Mouse (Mus musculus): ENCODE measurements around the gene Ak8. TPM values are rescaled to one million over a fixed set of nuclear protein-coding genes. Genes with fewer than 3 reads are reported as not detected.

Gene Ak8
- polyA plus RNA-seq, 1 experiment from 2014 or later = 2.0 TPM

DNA sequence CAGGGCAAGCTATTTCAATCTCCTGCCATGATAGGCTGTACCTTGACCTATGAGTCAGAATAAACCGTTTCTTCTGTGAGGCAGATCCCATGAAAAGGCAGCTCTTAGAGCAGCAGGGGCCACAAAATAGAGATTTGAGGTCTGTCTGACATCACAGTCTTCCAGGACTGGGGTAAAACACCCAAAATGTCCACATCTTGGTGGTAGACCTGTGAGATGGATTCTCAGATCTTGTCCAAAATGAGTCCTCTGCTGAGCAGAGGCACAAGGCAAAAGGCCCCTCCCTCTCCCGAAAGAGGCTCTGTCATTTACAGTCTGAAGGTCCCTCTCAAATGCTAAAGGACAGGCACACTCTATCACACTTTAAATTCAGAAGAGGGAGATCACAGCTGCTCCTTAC is 47.7 kb downstream of the Ak8 start:
- Histone ChIP-seq H3K9me3 (ENCODE audit: control insufficient read depth, low read length) (no peaks in the 10 kb centered on the region), H3K4me1 (ENCODE audit: control insufficient read depth, insufficient read depth, low read length) (peaks cover 12% of the 10 kb centered on the region), H3K9ac (ENCODE audit: low read depth, low read length) (no peak overlapping the region), H3K27me3 (replicated peaks; ENCODE audit: control insufficient read depth, insufficient read depth, low read length) (peaks cover 7% of the 10 kb centered on the region; the same call in 1 of the 2 replicates), H3K27ac (replicated peaks; ENCODE audit: low read depth, low read length) (no peak overlapping the region), H3K4me2 (ENCODE audit: low read depth, low read length) (no peak overlapping the region), H3K36me3 (ENCODE audit: control insufficient read depth, insufficient read depth, low read length) (no peaks in the 10 kb centered on the region), H3K4me3 (ENCODE audit: low read depth, low read length) (no peak overlapping the region)
- 93% methylated on average over 2 of the region's 2 CpGs for WGBS
- DNase-seq (ENCODE audit: low spot score) = no peak
- ATAC-seq (ENCODE audit: low read depth) = no peak

DNA sequence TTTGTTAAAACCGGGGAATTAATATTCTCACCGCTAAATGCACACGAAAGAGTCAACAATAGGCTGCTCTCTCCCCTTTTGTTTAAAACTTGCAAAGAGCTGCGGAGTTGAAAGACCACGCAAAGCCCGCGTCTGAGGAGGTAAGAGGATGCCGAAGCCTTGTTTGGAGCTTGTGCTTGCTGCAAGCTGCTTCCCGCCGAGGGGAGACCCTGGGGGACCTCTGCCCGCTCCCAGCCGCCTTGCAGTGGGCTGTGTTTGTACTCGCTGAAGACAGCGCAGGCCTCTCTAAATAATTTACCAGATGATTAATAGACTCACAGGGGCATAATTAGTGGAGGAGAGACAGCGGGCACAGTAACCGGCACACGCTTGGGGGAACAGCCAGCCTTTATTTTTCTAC is 51.2 kb downstream of the Ak8 start:
- H3K27me3 ChIP-seq (replicated peaks; ENCODE audit: control insufficient read depth, insufficient read depth, low read length) = peaks cover 7% of the 10 kb centered on the region; the same call in 1 of the 2 replicates
- peak overlapping the region; percentile 41 for H3K4me3 ChIP-seq (ENCODE audit: low read depth, low read length)
- ATAC-seq (ENCODE audit: low read depth) = no peak
- peaks cover 16% of the 10 kb centered on the region for H3K4me1 ChIP-seq (ENCODE audit: control insufficient read depth, insufficient read depth, low read length)
- H3K9me3 ChIP-seq (ENCODE audit: control insufficient read depth, low read length) = no peaks in the 10 kb centered on the region
- peak overlapping the region; percentile 58 for H3K9ac ChIP-seq (ENCODE audit: low read depth, low read length)
- peak overlapping the region; percentile 68 for H3K4me2 ChIP-seq (ENCODE audit: low read depth, low read length)
- no peak overlapping the region for H3K27ac ChIP-seq (replicated peaks; ENCODE audit: low read depth, low read length)
- no peaks in the 10 kb centered on the region for H3K36me3 ChIP-seq (ENCODE audit: control insufficient read depth, insufficient read depth, low read length)
- WGBS = under 1% methylated on average over 16 of the region's 17 CpGs
- peak; percentile 59 for DNase-seq (ENCODE audit: low spot score)

DNA sequence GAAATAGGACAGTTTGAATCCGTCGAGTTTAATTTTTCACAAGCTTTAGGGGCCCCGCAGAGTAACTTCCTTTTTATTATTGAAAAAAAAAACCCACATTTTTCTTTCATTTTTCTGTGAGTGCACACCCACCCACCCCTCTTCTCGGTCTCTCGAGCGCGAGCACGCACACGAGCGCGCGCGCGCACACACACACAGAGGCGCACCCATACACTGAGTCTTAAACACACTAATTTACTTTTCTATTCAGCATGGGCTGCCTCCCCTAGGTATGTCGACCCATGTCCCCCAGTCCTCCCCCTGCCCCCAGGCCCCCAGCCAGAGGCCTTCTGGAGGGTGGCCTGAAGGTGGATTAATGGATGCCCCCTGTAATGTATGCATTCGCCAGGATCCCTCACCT is 51.7 kb downstream of the Ak8 start:
- peaks cover 7% of the 10 kb centered on the region; the same call in 1 of the 2 replicates for H3K27me3 ChIP-seq (replicated peaks; ENCODE audit: control insufficient read depth, insufficient read depth, low read length)
- H3K27ac ChIP-seq (replicated peaks; ENCODE audit: low read depth, low read length) = no peak overlapping the region
- peak; percentile 29 for DNase-seq (ENCODE audit: low spot score)
- H3K36me3 ChIP-seq (ENCODE audit: control insufficient read depth, insufficient read depth, low read length) = no peaks in the 10 kb centered on the region
- peak overlapping the region; percentile 41 for H3K4me3 ChIP-seq (ENCODE audit: low read depth, low read length)
- H3K4me1 ChIP-seq (ENCODE audit: control insufficient read depth, insufficient read depth, low read length) = peaks cover 16% of the 10 kb centered on the region
- no peak for ATAC-seq (ENCODE audit: low read depth)
- H3K9ac ChIP-seq (ENCODE audit: low read depth, low read length) = peak overlapping the region; percentile 58
- no peaks in the 10 kb centered on the region for H3K9me3 ChIP-seq (ENCODE audit: control insufficient read depth, low read length)
- H3K4me2 ChIP-seq (ENCODE audit: low read depth, low read length) = peak overlapping the region; percentile 68
- WGBS = 16% methylated on average over 17 of the region's 17 CpGs

DNA sequence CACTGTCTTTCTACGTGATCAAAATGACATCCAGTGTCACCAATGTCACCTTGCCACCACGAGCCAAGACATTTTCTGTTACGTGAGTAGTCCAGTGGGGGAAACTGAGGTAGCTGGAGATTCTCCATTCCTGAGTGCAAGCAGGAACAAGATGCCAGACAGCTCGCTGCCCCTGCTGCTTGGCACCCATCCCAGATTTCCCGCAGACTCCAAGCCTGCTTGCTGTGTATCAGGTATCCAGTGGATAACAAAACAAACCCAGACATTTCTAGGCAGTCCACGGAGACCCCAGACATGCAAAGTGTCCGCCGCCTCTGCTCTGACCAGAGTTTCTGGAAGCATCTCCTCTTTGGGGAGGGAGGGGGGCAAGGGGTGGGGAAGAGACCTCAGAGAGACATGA is 52.4 kb downstream of the Ak8 start:
- ATAC-seq (ENCODE audit: low read depth) (peak; percentile 63), DNase-seq (ENCODE audit: low spot score) (peak; percentile 85)
- Histone ChIP-seq H3K9me3 (ENCODE audit: control insufficient read depth, low read length) (no peaks in the 10 kb centered on the region), H3K36me3 (ENCODE audit: control insufficient read depth, insufficient read depth, low read length) (no peaks in the 10 kb centered on the region), H3K4me1 (ENCODE audit: control insufficient read depth, insufficient read depth, low read length) (peaks cover 16% of the 10 kb centered on the region), H3K4me2 (ENCODE audit: low read depth, low read length) (peak overlapping the region; percentile 68), H3K27me3 (replicated peaks; ENCODE audit: control insufficient read depth, insufficient read depth, low read length) (peaks cover 7% of the 10 kb centered on the region; the same call in 1 of the 2 replicates), H3K27ac (replicated peaks; ENCODE audit: low read depth, low read length) (0 out of 2 replicates have a peak overlapping the region, but pooled peaks have one; percentile 13), H3K9ac (ENCODE audit: low read depth, low read length) (no peak overlapping the region), H3K4me3 (ENCODE audit: low read depth, low read length) (no peak overlapping the region)
- WGBS = 16% methylated on average over 8 of the region's 8 CpGs

DNA sequence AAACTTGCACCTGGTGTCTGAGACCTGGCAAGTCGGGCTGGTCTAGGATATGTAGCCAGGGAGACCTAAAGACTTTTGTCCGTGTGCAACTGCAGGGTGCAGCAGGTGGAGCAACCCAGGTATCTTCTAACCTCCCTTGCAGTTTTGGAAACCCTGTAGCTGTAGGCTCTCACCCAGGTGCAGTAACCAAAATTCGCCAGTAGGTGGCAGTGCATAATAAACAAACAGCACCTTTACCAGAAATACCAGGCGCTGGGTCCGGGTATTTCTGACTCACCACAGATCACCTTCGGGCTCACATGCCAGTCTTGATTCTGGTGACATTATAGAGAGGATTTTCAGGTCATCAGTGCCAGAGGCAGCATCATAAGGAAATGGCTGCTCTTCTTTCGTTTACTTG is 55.5 kb downstream of the Ak8 start:
- Histone ChIP-seq H3K27ac (replicated peaks; ENCODE audit: low read depth, low read length) (no peak overlapping the region), H3K27me3 (replicated peaks; ENCODE audit: control insufficient read depth, insufficient read depth, low read length) (no peaks in the 10 kb centered on the region; the same call in 1 of the 2 replicates), H3K4me2 (ENCODE audit: low read depth, low read length) (no peak overlapping the region), H3K9me3 (ENCODE audit: control insufficient read depth, low read length) (no peaks in the 10 kb centered on the region), H3K9ac (ENCODE audit: low read depth, low read length) (no peak overlapping the region), H3K36me3 (ENCODE audit: control insufficient read depth, insufficient read depth, low read length) (no peaks in the 10 kb centered on the region), H3K4me1 (ENCODE audit: control insufficient read depth, insufficient read depth, low read length) (peaks cover 16% of the 10 kb centered on the region), H3K4me3 (ENCODE audit: low read depth, low read length) (no peak overlapping the region)
- peak; percentile 19; the same call in 1 of the 2 replicates for ATAC-seq (ENCODE audit: low read depth)
- DNase-seq (ENCODE audit: low spot score) = peak; percentile 82
- 2% methylated on average over 7 of the region's 7 CpGs for WGBS

DNA sequence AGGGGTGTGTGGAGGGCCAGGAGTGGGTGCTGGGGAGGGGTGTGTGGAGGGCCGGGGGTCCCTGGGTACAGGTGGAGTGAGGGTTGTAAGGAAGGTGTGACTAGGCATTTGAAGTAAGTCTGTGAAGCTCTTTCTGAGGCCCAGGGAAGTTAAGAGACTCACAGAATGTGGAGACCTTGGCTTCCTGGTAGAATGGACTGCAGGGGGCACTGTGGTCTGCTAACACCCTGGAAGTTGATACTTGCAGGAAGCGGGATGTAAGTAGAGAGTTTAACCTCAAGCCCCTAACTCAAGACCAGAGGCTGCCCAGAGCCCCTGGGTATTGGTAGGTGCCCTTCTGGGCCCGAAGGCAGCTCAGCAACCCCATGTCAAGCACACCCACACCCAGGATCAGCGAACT is 56.2 kb downstream of the Ak8 start:
- no peak overlapping the region for H3K4me3 ChIP-seq (ENCODE audit: low read depth, low read length)
- no peak overlapping the region for H3K9ac ChIP-seq (ENCODE audit: low read depth, low read length)
- 38% methylated on average over 4 of the region's 4 CpGs for WGBS
- H3K36me3 ChIP-seq (ENCODE audit: control insufficient read depth, insufficient read depth, low read length) = no peaks in the 10 kb centered on the region
- H3K4me1 ChIP-seq (ENCODE audit: control insufficient read depth, insufficient read depth, low read length) = peaks cover 16% of the 10 kb centered on the region
- H3K27ac ChIP-seq (replicated peaks; ENCODE audit: low read depth, low read length) = no peak overlapping the region
- H3K27me3 ChIP-seq (replicated peaks; ENCODE audit: control insufficient read depth, insufficient read depth, low read length) = no peaks in the 10 kb centered on the region; the same call in 1 of the 2 replicates
- DNase-seq (ENCODE audit: low spot score) (peak; percentile 78), ATAC-seq (ENCODE audit: low read depth) (no peak)
- no peaks in the 10 kb centered on the region for H3K9me3 ChIP-seq (ENCODE audit: control insufficient read depth, low read length)
- H3K4me2 ChIP-seq (ENCODE audit: low read depth, low read length) = no peak overlapping the region

DNA sequence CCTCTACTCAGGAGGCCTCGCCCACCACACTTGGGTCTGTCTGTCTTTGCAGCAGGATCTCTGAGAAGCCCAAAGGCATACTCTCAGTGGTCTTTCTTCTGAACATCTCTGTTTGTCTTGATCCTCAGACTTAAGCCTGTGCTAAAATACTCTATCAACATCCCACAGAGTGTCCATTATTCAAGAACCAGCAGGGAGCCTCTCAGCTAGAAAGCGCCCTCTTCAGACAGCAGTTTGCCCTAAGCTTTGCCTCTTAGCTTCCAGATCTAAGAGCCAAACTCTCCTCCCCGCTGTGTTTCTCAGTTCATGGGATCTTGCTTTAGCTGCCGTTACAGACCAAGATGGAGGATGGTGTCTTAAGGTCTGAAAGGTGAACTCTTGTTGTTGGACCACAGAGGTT is 59.5 kb downstream of the Ak8 start:
- no peak for DNase-seq (ENCODE audit: low spot score)
- Histone ChIP-seq H3K27ac (replicated peaks; ENCODE audit: low read depth, low read length) (no peak overlapping the region), H3K36me3 (ENCODE audit: control insufficient read depth, insufficient read depth, low read length) (no peaks in the 10 kb centered on the region), H3K4me1 (ENCODE audit: control insufficient read depth, insufficient read depth, low read length) (no peaks in the 10 kb centered on the region), H3K4me3 (ENCODE audit: low read depth, low read length) (no peak overlapping the region), H3K9ac (ENCODE audit: low read depth, low read length) (no peak overlapping the region), H3K9me3 (ENCODE audit: control insufficient read depth, low read length) (no peaks in the 10 kb centered on the region), H3K4me2 (ENCODE audit: low read depth, low read length) (no peak overlapping the region), H3K27me3 (replicated peaks; ENCODE audit: control insufficient read depth, insufficient read depth, low read length) (no peaks in the 10 kb centered on the region; the same call in 1 of the 2 replicates)
- WGBS = 35% methylated on average over 4 of the region's 4 CpGs
- ATAC-seq (ENCODE audit: low read depth) = no peak

DNA sequence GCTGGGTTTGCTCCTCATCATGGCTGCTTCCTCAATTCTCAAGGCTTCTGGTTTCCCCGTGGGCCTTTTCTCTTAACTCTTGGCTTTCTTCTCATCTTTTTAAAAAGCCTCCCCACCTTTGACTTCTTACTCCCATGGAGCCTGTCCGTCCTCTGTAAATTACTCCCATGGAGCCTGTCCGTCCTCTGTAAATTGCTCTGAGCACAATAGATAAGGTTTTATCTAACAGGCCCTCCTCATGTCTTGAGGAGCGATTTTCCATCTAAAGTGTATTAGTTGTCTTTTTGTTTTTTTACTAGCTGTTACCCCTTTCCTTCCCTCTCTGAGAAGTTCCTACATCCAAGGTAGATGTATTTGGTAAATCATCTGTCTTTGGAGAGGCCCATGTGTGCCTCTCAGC is 66.6 kb downstream of the Ak8 start:
- DNase-seq (ENCODE audit: low spot score) (no peak), ATAC-seq (ENCODE audit: low read depth) (no peak)
- no peak overlapping the region for H3K4me3 ChIP-seq (ENCODE audit: low read depth, low read length)
- WGBS = 80% methylated on average over 4 of the region's 4 CpGs
- H3K27ac ChIP-seq (replicated peaks; ENCODE audit: low read depth, low read length) = no peak overlapping the region
- no peaks in the 10 kb centered on the region for H3K36me3 ChIP-seq (ENCODE audit: control insufficient read depth, insufficient read depth, low read length)
- H3K9ac ChIP-seq (ENCODE audit: low read depth, low read length) = no peak overlapping the region
- H3K27me3 ChIP-seq (replicated peaks; ENCODE audit: control insufficient read depth, insufficient read depth, low read length) = no peaks in the 10 kb centered on the region
- no peaks in the 10 kb centered on the region for H3K9me3 ChIP-seq (ENCODE audit: control insufficient read depth, low read length)
- no peak overlapping the region for H3K4me2 ChIP-seq (ENCODE audit: low read depth, low read length)
- H3K4me1 ChIP-seq (ENCODE audit: control insufficient read depth, insufficient read depth, low read length) = no peaks in the 10 kb centered on the region

DNA sequence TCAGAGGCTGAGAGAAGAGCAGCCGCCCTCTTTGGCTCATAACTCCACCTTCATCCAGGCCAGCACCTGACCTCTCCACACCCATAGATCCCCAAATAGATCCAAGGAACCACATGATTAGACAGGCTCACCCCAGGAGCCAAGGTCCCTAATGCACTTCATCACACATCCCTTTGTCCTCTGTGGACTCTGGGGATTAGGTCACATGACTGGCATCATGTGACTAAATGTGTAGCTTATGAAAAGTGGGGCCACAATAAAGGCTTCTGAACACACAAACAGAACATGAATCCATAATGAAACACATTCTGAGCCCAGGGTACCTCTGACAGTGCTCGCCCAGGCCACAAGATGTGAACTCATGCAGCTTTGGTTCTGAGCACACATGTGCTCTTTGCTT is 67.1 kb downstream of the Ak8 start:
- H3K4me2 ChIP-seq (ENCODE audit: low read depth, low read length) = no peak overlapping the region
- H3K27ac ChIP-seq (replicated peaks; ENCODE audit: low read depth, low read length) = no peak overlapping the region
- ATAC-seq (ENCODE audit: low read depth) (no peak), DNase-seq (ENCODE audit: low spot score) (no peak)
- no peak overlapping the region for H3K4me3 ChIP-seq (ENCODE audit: low read depth, low read length)
- no peaks in the 10 kb centered on the region for H3K4me1 ChIP-seq (ENCODE audit: control insufficient read depth, insufficient read depth, low read length)
- WGBS = 81% methylated on average over 2 of the region's 2 CpGs
- H3K9ac ChIP-seq (ENCODE audit: low read depth, low read length) = no peak overlapping the region
- no peaks in the 10 kb centered on the region for H3K36me3 ChIP-seq (ENCODE audit: control insufficient read depth, insufficient read depth, low read length)
- no peaks in the 10 kb centered on the region for H3K9me3 ChIP-seq (ENCODE audit: control insufficient read depth, low read length)
- H3K27me3 ChIP-seq (replicated peaks; ENCODE audit: control insufficient read depth, insufficient read depth, low read length) = no peaks in the 10 kb centered on the region

All from embryonic facial prominence, embryonic 14.5 days (tissue).